Mouse (Mus musculus): ENCODE data around the gene Ramp3. TPM values are rescaled to one million over a fixed set of nuclear protein-coding genes. Genes with fewer than 3 reads are reported as not detected.
"Not testable (repeated sequence)": the region's sequence is repeated elsewhere in the genome, so short reads cannot be mapped to it uniquely, and the experiment has no call there.

Gene Ramp3
- polyA plus RNA-seq, 1 experiment from 2014 or later = 5.0 TPM

GRCm38 (mm10) chr11:6644566-6644965, 13.8 kb upstream of the Ramp3 start:
- DNase-seq (ENCODE audit: low spot score) = no peak
- Histone ChIP-seq H3K4me3 (no peak overlapping the region), H3K27me3 (replicated peaks; ENCODE audit: low read depth, poor library complexity, severe bottlenecking) (no peaks in the 10 kb centered on the region), H3K4me1 (no peaks in the 10 kb centered on the region), H3K36me3 (replicated peaks) (no peaks in the 10 kb centered on the region), H3K27ac (replicated peaks) (no peak overlapping the region), H3K9me3 (no peaks in the 10 kb centered on the region)
- 84% methylated on average over 6 of the region's 6 CpGs for WGBS

GRCm38 (mm10) chr11:6647831-6648724, 10.2 kb upstream of the Ramp3 start:
- H3K27me3 ChIP-seq (replicated peaks; ENCODE audit: low read depth, poor library complexity, severe bottlenecking) = no peaks in the 10 kb centered on the region
- H3K9me3 ChIP-seq = no peaks in the 10 kb centered on the region
- no peak overlapping the region for H3K4me3 ChIP-seq
- H3K27ac ChIP-seq (replicated peaks) = no peak overlapping the region
- H3K36me3 ChIP-seq (replicated peaks) = no peaks in the 10 kb centered on the region
- H3K4me1 ChIP-seq = no peaks in the 10 kb centered on the region
- no peak for DNase-seq (ENCODE audit: low spot score)
- WGBS = 60% methylated on average over 9 of the region's 9 CpGs

- no peaks in the 10 kb centered on the region for H3K27me3 ChIP-seq (replicated peaks; ENCODE audit: low read depth, poor library complexity, severe bottlenecking)
- H3K4me1 ChIP-seq = no peaks in the 10 kb centered on the region
- no peak overlapping the region for H3K4me3 ChIP-seq
- DNase-seq (ENCODE audit: low spot score) = no peak
- 66% methylated on average over 7 of the region's 7 CpGs for WGBS
- no peaks in the 10 kb centered on the region for H3K36me3 ChIP-seq (replicated peaks)
- no peak overlapping the region for H3K27ac ChIP-seq (replicated peaks)
- no peaks in the 10 kb centered on the region for H3K9me3 ChIP-seq
These were observed 7.8 kb upstream of the Ramp3 start for GRCm38 (mm10) chr11:6650519-6650918.

GRCm38 (mm10) chr11:6652978-6653377, 5.3 kb upstream of the Ramp3 start:
- 78% methylated on average over 3 of the region's 3 CpGs for WGBS
- not testable (repeated sequence) for H3K4me3 ChIP-seq; DNase-seq (ENCODE audit: low spot score); H3K27me3 ChIP-seq (replicated peaks; ENCODE audit: low read depth, poor library complexity, severe bottlenecking); H3K9me3 ChIP-seq; H3K4me1 ChIP-seq; H3K27ac ChIP-seq (replicated peaks); H3K36me3 ChIP-seq (replicated peaks)

GRCm38 (mm10) chr11:6654903-6655302, 3.4 kb upstream of the Ramp3 start:
- WGBS = 5% methylated on average over 2 of the region's 2 CpGs
- H3K9me3 ChIP-seq = no peaks in the 10 kb centered on the region
- H3K27ac ChIP-seq (replicated peaks) = no peak overlapping the region
- DNase-seq (ENCODE audit: low spot score) = peak; percentile 83
- no peak overlapping the region for H3K4me3 ChIP-seq
- H3K4me1 ChIP-seq = peaks cover 23% of the 10 kb centered on the region
- no peaks in the 10 kb centered on the region for H3K36me3 ChIP-seq (replicated peaks)
- peaks cover 18% of the 10 kb centered on the region for H3K27me3 ChIP-seq (replicated peaks; ENCODE audit: low read depth, poor library complexity, severe bottlenecking)

- H3K4me3 ChIP-seq = no peak overlapping the region
- H3K27ac ChIP-seq (replicated peaks) = no peak overlapping the region
- WGBS = 71% methylated on average over 14 of the region's 14 CpGs
- H3K9me3 ChIP-seq = no peaks in the 10 kb centered on the region
- peaks cover 26% of the 10 kb centered on the region for H3K4me1 ChIP-seq
- H3K36me3 ChIP-seq (replicated peaks) = no peaks in the 10 kb centered on the region
- DNase-seq (ENCODE audit: low spot score) = no peak
- H3K27me3 ChIP-seq (replicated peaks; ENCODE audit: low read depth, poor library complexity, severe bottlenecking) = peaks cover 14% of the 10 kb centered on the region
These were observed 2.9 kb downstream of the Ramp3 start for GRCm38 (mm10) chr11:6661206-6661605.

GRCm38 (mm10) chr11:6666634-6667033, 8.3 kb downstream of the Ramp3 start:
- Histone ChIP-seq H3K27me3 (replicated peaks; ENCODE audit: low read depth, poor library complexity, severe bottlenecking) (0 out of 2 replicates have a peak, but pooled peaks cover 3% of the 10 kb centered on the region), H3K9me3 (peaks cover 3% of the 10 kb centered on the region; the same call in 1 of the 2 replicates), H3K27ac (replicated peaks) (no peak overlapping the region), H3K4me3 (no peak overlapping the region), H3K36me3 (replicated peaks) (no peaks in the 10 kb centered on the region), H3K4me1 (peaks cover 14% of the 10 kb centered on the region)
- DNase-seq (ENCODE audit: low spot score) = no peak
- WGBS = 86% methylated on average over 2 of the region's 2 CpGs

- DNase-seq (ENCODE audit: low spot score) = no peak
- H3K9me3 ChIP-seq = peaks cover 3% of the 10 kb centered on the region; the same call in 1 of the 2 replicates
- H3K36me3 ChIP-seq (replicated peaks) = no peaks in the 10 kb centered on the region
- WGBS = 35% methylated on average over 9 of the region's 9 CpGs
- H3K27me3 ChIP-seq (replicated peaks; ENCODE audit: low read depth, poor library complexity, severe bottlenecking) = 0 out of 2 replicates have a peak, but pooled peaks cover 3% of the 10 kb centered on the region
- no peak overlapping the region for H3K4me3 ChIP-seq
- H3K27ac ChIP-seq (replicated peaks) = no peak overlapping the region
- peaks cover 14% of the 10 kb centered on the region for H3K4me1 ChIP-seq
These were observed 10.7 kb downstream of the Ramp3 start for GRCm38 (mm10) chr11:6669041-6669440.

- 49% methylated on average over 2 of the region's 2 CpGs for WGBS
- Histone ChIP-seq H3K9me3 (peaks cover 3% of the 10 kb centered on the region; the same call in 1 of the 2 replicates), H3K36me3 (replicated peaks) (no peaks in the 10 kb centered on the region), H3K4me1 (peaks cover 14% of the 10 kb centered on the region), H3K4me3 (no peak overlapping the region), H3K27ac (replicated peaks) (no peak overlapping the region; the same call in 1 of the 2 replicates), H3K27me3 (replicated peaks; ENCODE audit: low read depth, poor library complexity, severe bottlenecking) (0 out of 2 replicates have a peak, but pooled peaks cover 3% of the 10 kb centered on the region)
- DNase-seq (ENCODE audit: low spot score) = no peak
These were observed 11.7 kb downstream of the Ramp3 start for GRCm38 (mm10) chr11:6670044-6670443.

GRCm38 (mm10) chr11:6670826-6671225, 12.5 kb downstream of the Ramp3 start:
- Histone ChIP-seq H3K36me3 (replicated peaks) (no peaks in the 10 kb centered on the region), H3K4me3 (no peak overlapping the region), H3K9me3 (peaks cover 3% of the 10 kb centered on the region; the same call in 1 of the 2 replicates), H3K27ac (replicated peaks) (no peak overlapping the region), H3K27me3 (replicated peaks; ENCODE audit: low read depth, poor library complexity, severe bottlenecking) (0 out of 2 replicates have a peak, but pooled peaks cover 3% of the 10 kb centered on the region), H3K4me1 (peaks cover 20% of the 10 kb centered on the region)
- DNase-seq (ENCODE audit: low spot score) = no peak
- WGBS = 84% methylated on average over 4 of the region's 4 CpGs

- Histone ChIP-seq H3K4me3 (no peak overlapping the region), H3K36me3 (replicated peaks) (no peaks in the 10 kb centered on the region), H3K9me3 (no peaks in the 10 kb centered on the region), H3K27me3 (replicated peaks; ENCODE audit: low read depth, poor library complexity, severe bottlenecking) (0 out of 2 replicates have a peak, but pooled peaks cover 3% of the 10 kb centered on the region), H3K27ac (replicated peaks) (no peak overlapping the region), H3K4me1 (peaks cover 26% of the 10 kb centered on the region)
- no peak for DNase-seq (ENCODE audit: low spot score)
- 88% methylated on average over 9 of the region's 9 CpGs for WGBS
These were observed 16.4 kb downstream of the Ramp3 start for GRCm38 (mm10) chr11:6674701-6675100.

- H3K27ac ChIP-seq (replicated peaks) = no peak overlapping the region
- no peak overlapping the region for H3K4me3 ChIP-seq
- H3K36me3 ChIP-seq (replicated peaks) = no peaks in the 10 kb centered on the region
- 62% methylated on average over 7 of the region's 7 CpGs for WGBS
- no peaks in the 10 kb centered on the region for H3K9me3 ChIP-seq
- 0 out of 2 replicates have a peak, but pooled peaks cover 3% of the 10 kb centered on the region for H3K27me3 ChIP-seq (replicated peaks; ENCODE audit: low read depth, poor library complexity, severe bottlenecking)
- H3K4me1 ChIP-seq = peaks cover 29% of the 10 kb centered on the region
- DNase-seq (ENCODE audit: low spot score) = no peak
These were observed 17.1 kb downstream of the Ramp3 start for GRCm38 (mm10) chr11:6675402-6675801.

- Histone ChIP-seq H3K9me3 (no peaks in the 10 kb centered on the region), H3K36me3 (replicated peaks) (no peaks in the 10 kb centered on the region), H3K4me1 (peaks cover 31% of the 10 kb centered on the region), H3K27me3 (replicated peaks; ENCODE audit: low read depth, poor library complexity, severe bottlenecking) (no peaks in the 10 kb centered on the region), H3K4me3 (no peak overlapping the region), H3K27ac (replicated peaks) (no peak overlapping the region)
- WGBS = 84% methylated on average over 9 of the region's 9 CpGs
- DNase-seq (ENCODE audit: low spot score) = no peak
These were observed 18.3 kb downstream of the Ramp3 start for GRCm38 (mm10) chr11:6676641-6677040.
